In genomic region chr8:26690178-26690735, GRCm38 (mm10) we compare ENCODE assay signal across 9 mouse cellular contexts.
A peak's percentile ranks its signal among the peaks of the same experiment; 100 is the strongest.
DNase-seq lines count a peak whose midpoint lies in the region; ATAC-seq lines count a peak whose summit lies in the region.
"Had no signal": no experiment of that assay in that cellular context is flagged by ENCODE, and none has a peak within 500 bp of the region (broad histone marks: within the 10 kb centered on the region; RNA-seq: fewer than 3 reads in every experiment).

No protein-coding gene starts in this region.

- no peak overlapping the region for H3K9ac ChIP-seq in forebrain, embryonic 14.5 days (ENCODE audit: low read length)
- H3K9ac ChIP-seq in forebrain, embryonic 13.5 days, result no peak overlapping the region; the same call in 1 of the 2 replicates
- H3K9ac ChIP-seq in neural tube, embryonic 13.5 days, result no peak overlapping the region
- no peak overlapping the region for H3K9ac ChIP-seq in forebrain, embryonic 16.5 days (replicated peaks; ENCODE audit: low read depth, low read length)
- H3K9ac ChIP-seq in stomach, embryonic 16.5 days (ENCODE audit: low read length), result no peak overlapping the region
- H3K9ac ChIP-seq: lung, embryonic 14.5 days had no signal

- 71% methylated on average over 6 of the region's 6 CpGs for WGBS in forebrain, embryonic 14.5 days
- 68% methylated on average over 6 of the region's 6 CpGs for WGBS in forebrain, embryonic 13.5 days
- WGBS in neural tube, embryonic 13.5 days, result 59% methylated on average over 6 of the region's 6 CpGs
- 65% methylated on average over 6 of the region's 6 CpGs for WGBS in forebrain, embryonic 16.5 days
- WGBS in stomach, embryonic 16.5 days, result 27% methylated on average over 6 of the region's 6 CpGs

- no peaks in the 10 kb centered on the region for H3K36me3 ChIP-seq in forebrain, embryonic 14.5 days (ENCODE audit: control insufficient read depth, insufficient read depth, low read length)
- H3K36me3 ChIP-seq in forebrain, embryonic 13.5 days (ENCODE audit: poor library complexity, severe bottlenecking), result no peaks in the 10 kb centered on the region
- no peaks in the 10 kb centered on the region for H3K36me3 ChIP-seq in neural tube, embryonic 13.5 days
- no peaks in the 10 kb centered on the region for H3K36me3 ChIP-seq in forebrain, embryonic 16.5 days (ENCODE audit: control insufficient read depth, insufficient read depth)
- no peaks in the 10 kb centered on the region for H3K36me3 ChIP-seq in stomach, embryonic 16.5 days (ENCODE audit: control insufficient read depth, insufficient read depth, low read length)

- H3K27ac ChIP-seq in forebrain, embryonic 14.5 days (ENCODE audit: low read depth, low read length), result 0 out of 2 replicates have a peak overlapping the region, but pooled peaks have one; percentile 29
- H3K27ac ChIP-seq in forebrain, embryonic 13.5 days, result no peak overlapping the region
- H3K27ac ChIP-seq in neural tube, embryonic 13.5 days (replicated peaks), result peak overlapping the region; percentile 2; the same call in 1 of the 2 replicates
- peak overlapping the region; percentile 62 for H3K27ac ChIP-seq in forebrain, embryonic 16.5 days (ENCODE audit: low read length)
- H3K27ac ChIP-seq in stomach, embryonic 16.5 days (ENCODE audit: low read length), result peak overlapping the region; percentile 13; the same call in 1 of the 2 replicates

- H3K27me3 ChIP-seq in forebrain, embryonic 14.5 days (replicated peaks; ENCODE audit: control insufficient read depth, insufficient read depth, low read length), result no peaks in the 10 kb centered on the region
- no peaks in the 10 kb centered on the region for H3K27me3 ChIP-seq in forebrain, embryonic 13.5 days
- H3K27me3 ChIP-seq in neural tube, embryonic 13.5 days, result peaks cover 26% of the 10 kb centered on the region; the same call in 1 of the 2 replicates
- H3K27me3 ChIP-seq in forebrain, embryonic 16.5 days (replicated peaks; ENCODE audit: control insufficient read depth, insufficient read depth, low read length), result no peaks in the 10 kb centered on the region
- no peaks in the 10 kb centered on the region for H3K27me3 ChIP-seq in stomach, embryonic 16.5 days (ENCODE audit: control insufficient read depth, insufficient read depth, low read length)

- H3K4me2 ChIP-seq in forebrain, embryonic 14.5 days (ENCODE audit: low read length), result no peak overlapping the region
- no peak overlapping the region for H3K4me2 ChIP-seq in forebrain, embryonic 13.5 days
- no peak overlapping the region for H3K4me2 ChIP-seq in neural tube, embryonic 13.5 days
- no peak overlapping the region for H3K4me2 ChIP-seq in forebrain, embryonic 16.5 days (ENCODE audit: low read length)
- H3K4me2 ChIP-seq in stomach, embryonic 16.5 days (ENCODE audit: low read depth, low read length), result no peak overlapping the region
- H3K4me2 ChIP-seq: lung, embryonic 14.5 days had no signal

- no peaks in the 10 kb centered on the region for H3K9me3 ChIP-seq in forebrain, embryonic 14.5 days (replicated peaks; ENCODE audit: control insufficient read depth, low read length)
- H3K9me3 ChIP-seq in forebrain, embryonic 13.5 days (replicated peaks), result no peaks in the 10 kb centered on the region
- H3K9me3 ChIP-seq in neural tube, embryonic 13.5 days, result no peaks in the 10 kb centered on the region
- H3K9me3 ChIP-seq in forebrain, embryonic 16.5 days (ENCODE audit: control insufficient read depth, low read length), result no peaks in the 10 kb centered on the region
- no peaks in the 10 kb centered on the region for H3K9me3 ChIP-seq in stomach, embryonic 16.5 days (replicated peaks; ENCODE audit: control insufficient read depth, low read length)

- no peak overlapping the region for H3K4me3 ChIP-seq in forebrain, embryonic 14.5 days (ENCODE audit: low read depth, low read length)
- no peak overlapping the region for H3K4me3 ChIP-seq in forebrain, embryonic 13.5 days
- no peak overlapping the region for H3K4me3 ChIP-seq in neural tube, embryonic 13.5 days
- H3K4me3 ChIP-seq in forebrain, embryonic 16.5 days (replicated peaks; ENCODE audit: low read length), result no peak overlapping the region
- H3K4me3 ChIP-seq in stomach, embryonic 16.5 days (replicated peaks; ENCODE audit: low read length), result no peak overlapping the region

- no peak for DNase-seq in forebrain, embryonic 14.5 days (ENCODE audit: low spot score)
- DNase-seq in neural tube, embryonic 10.5 days (ENCODE audit: extremely low spot score, low spot score), result no peak
- no peak for DNase-seq in layer of hippocampus, adult 9-11 months
- no peak for DNase-seq in left cerebral cortex, adult 11 months (ENCODE audit: low spot score)
- DNase-seq: lung, embryonic 14.5 days had no signal

- H3K4me1 ChIP-seq in forebrain, embryonic 14.5 days (ENCODE audit: control insufficient read depth, insufficient read depth, low read length), result peaks cover 16% of the 10 kb centered on the region
- H3K4me1 ChIP-seq in forebrain, embryonic 13.5 days, result peaks cover 23% of the 10 kb centered on the region
- peaks cover 31% of the 10 kb centered on the region for H3K4me1 ChIP-seq in neural tube, embryonic 13.5 days (replicated peaks)
- H3K4me1 ChIP-seq in forebrain, embryonic 16.5 days (replicated peaks; ENCODE audit: control insufficient read depth, insufficient read depth, low read length), result peaks cover 19% of the 10 kb centered on the region
- H3K4me1 ChIP-seq in stomach, embryonic 16.5 days (ENCODE audit: control insufficient read depth, insufficient read depth, low read length), result peaks cover 11% of the 10 kb centered on the region

- no peak for ATAC-seq in forebrain, embryonic 14.5 days
- no peak for ATAC-seq in forebrain, embryonic 13.5 days
- ATAC-seq in neural tube, embryonic 13.5 days (ENCODE audit: low read depth), result no peak
- no peak for ATAC-seq in forebrain, embryonic 16.5 days
- ATAC-seq in stomach, embryonic 16.5 days (ENCODE audit: insufficient read depth, low FRiP score), result no peak
